Mouse (Mus musculus) limb, embryonic 15.5 days (tissue): ENCODE results near the gene Mrps5. TPM values are rescaled to one million over a fixed set of nuclear protein-coding genes. Genes with fewer than 3 reads are reported as not detected.
"Not testable (repeated sequence)": the region's sequence is repeated elsewhere in the genome, so short reads cannot be mapped to it uniquely, and the experiment has no call there.

Experiments
- ATAC-seq: fragments of 200-750 bp; cut with Nextera tagmentation; 2 replicates; pipeline ENCODE4 v1.8.0; 2017; ENCODE audit warnings: low read depth, moderate TSS enrichment; ENCODE audit not compliant: insufficient number of reproducible peaks, low FRiP score, low TSS enrichment
- H3K27ac ChIP-seq: fragments of 300-500 bp; sonication (generic); 2 replicates; pipeline ENCODE4 v1.5.1; 2015; ENCODE audit warnings: moderate library complexity, mild to moderate bottlenecking, inconsistent platforms
- H3K27me3 ChIP-seq: fragments of 300-500 bp; sonication (generic); 2 replicates; pipeline ENCODE4 v1.6.1; 2015; ENCODE audit warnings: inconsistent platforms
- H3K36me3 ChIP-seq: fragments of 300-500 bp; sonication (generic); 2 replicates; pipeline ENCODE4 v1.6.1; 2015; ENCODE audit warnings: inconsistent platforms
- H3K4me1 ChIP-seq: fragments of 300-500 bp; sonication (generic); 2 replicates; pipeline ENCODE4 v1.6.1; 2015; ENCODE audit warnings: inconsistent platforms
- H3K4me2 ChIP-seq: fragments of 300-500 bp; sonication (generic); 2 replicates; pipeline ENCODE4 v1.6.1; 2015; ENCODE audit warnings: mild to moderate bottlenecking, inconsistent platforms
- H3K4me3 ChIP-seq: fragments of 300-500 bp; sonication (generic); 2 replicates; pipeline ENCODE4 v1.5.1; 2015; ENCODE audit warnings: mild to moderate bottlenecking, inconsistent platforms
- H3K9ac ChIP-seq: fragments of 300-500 bp; sonication (generic); 2 replicates; pipeline ENCODE4 v1.6.1; 2015; ENCODE audit warnings: inconsistent platforms
- H3K9me3 ChIP-seq: fragments of 300-500 bp; sonication (generic); 2 replicates; pipeline ENCODE4 v1.6.1; 2016; ENCODE audit warnings: inconsistent platforms
- WGBS: fragments of 180-500 bp; shearing (Covaris S2); methylation state at CpG from one replicate; pipeline ENCODE4 v1.1.7; 2015; 5-methylcytosine and 5-hydroxymethylcytosine counted together
- polyA plus RNA-seq: library from polyadenylated mRNA; unstranded; fragments of >200 nt; fragmentation: Nextera tagmentation; extraction: Ambion mirVana; gene quantifications from 2 replicates; pipeline ENCODE4 v1.2.1, GENCODE M21; 2015

The Mrps5 gene
- polyA plus RNA-seq, 1 experiment from 2014 or later: 116 TPM

- Histone ChIP-seq H3K9ac (peak overlapping the region; percentile 41), H3K4me1 (peaks cover 31% of the 10 kb centered on the region), H3K27ac (no peak overlapping the region), H3K4me2 (peak overlapping the region; percentile 64), H3K9me3 (no peaks in the 10 kb centered on the region), H3K4me3 (peak overlapping the region; percentile 67), H3K36me3 (0 out of 2 replicates have a peak, but pooled peaks cover 5% of the 10 kb centered on the region), H3K27me3 (no peaks in the 10 kb centered on the region)
- under 1% methylated on average over 24 of the region's 24 CpGs for WGBS
- ATAC-seq: peak; percentile 73
These were observed 2.6 kb upstream of the Mrps5 start for GRCm38 (mm10) chr2:127584436-127584858.

DNA sequence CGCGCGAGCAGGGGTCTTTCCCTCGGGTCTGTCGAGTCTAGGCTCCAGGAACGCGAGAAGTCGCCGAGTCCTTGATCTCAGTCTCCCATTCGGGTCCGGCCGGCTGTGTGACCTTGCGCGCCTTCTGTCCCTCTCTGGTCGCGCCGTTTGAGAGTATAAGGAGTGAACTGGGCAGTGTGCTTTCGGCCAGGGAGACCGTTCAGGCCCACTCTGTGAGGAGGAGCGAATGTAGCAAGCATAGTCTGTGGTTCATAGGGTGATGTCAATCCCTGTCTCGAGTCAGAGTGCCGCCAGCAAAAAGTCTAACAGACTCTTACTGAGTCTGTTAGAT, 457 bp downstream of the Mrps5 start:
- Histone ChIP-seq H3K36me3 (peaks cover 17% of the 10 kb centered on the region), H3K9ac (peak overlapping the region; percentile 80), H3K4me3 (peak overlapping the region; percentile 94), H3K9me3 (no peaks in the 10 kb centered on the region), H3K27me3 (no peaks in the 10 kb centered on the region), H3K4me1 (peaks cover 35% of the 10 kb centered on the region), H3K27ac (peak overlapping the region; percentile 95; the same call in 1 of the 2 replicates), H3K4me2 (peak overlapping the region; percentile 72)
- 0 out of 2 replicates have a peak, but pooled peaks have one; percentile 4 for ATAC-seq
- WGBS: under 1% methylated on average over 22 of the region's 22 CpGs

- no peak for ATAC-seq
These were observed 1.9 kb downstream of the Mrps5 start for GRCm38 (mm10) chr2:127588897-127589296.

DNA sequence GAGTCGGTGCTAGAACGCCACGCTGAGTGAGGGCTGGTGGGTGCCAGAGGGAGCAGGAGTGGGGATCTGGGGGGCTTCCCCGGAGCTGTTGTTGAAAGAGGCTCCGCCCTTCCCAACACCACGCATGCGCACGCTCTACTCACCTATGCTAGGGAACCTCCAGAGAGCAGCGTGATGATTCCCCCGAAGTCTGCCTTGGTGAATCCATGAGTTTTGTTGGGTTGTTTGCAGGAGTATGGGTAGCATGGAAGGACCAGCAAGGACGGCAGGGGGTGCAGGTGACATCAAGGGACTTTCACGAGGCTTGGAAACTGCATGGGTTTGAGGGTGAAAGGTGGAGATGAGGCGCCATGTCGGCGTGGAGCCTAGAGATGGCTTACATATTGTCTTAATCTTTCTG, 3.2 kb downstream of the Mrps5 start:
- H3K9ac ChIP-seq: peak overlapping the region; percentile 14; the same call in 1 of the 2 replicates
- peaks cover 26% of the 10 kb centered on the region for H3K4me1 ChIP-seq
- peaks cover 39% of the 10 kb centered on the region for H3K36me3 ChIP-seq
- no peaks in the 10 kb centered on the region for H3K9me3 ChIP-seq
- H3K27me3 ChIP-seq: no peaks in the 10 kb centered on the region
- H3K4me3 ChIP-seq: no peak overlapping the region
- H3K4me2 ChIP-seq: 0 out of 2 replicates have a peak overlapping the region, but pooled peaks have one; percentile 14
- WGBS: 67% methylated on average over 15 of the region's 15 CpGs
- ATAC-seq: no peak
- peak overlapping the region; percentile 22; the same call in 1 of the 2 replicates for H3K27ac ChIP-seq

More at GRCm38 (mm10) chr2:127588897-127589296, 1.9 kb downstream of the Mrps5 start:
- Histone ChIP-seq H3K27me3 (no peaks in the 10 kb centered on the region), H3K27ac (no peak overlapping the region), H3K4me1 (peaks cover 34% of the 10 kb centered on the region), H3K4me3 (no peak overlapping the region), H3K36me3 (peaks cover 26% of the 10 kb centered on the region), H3K9ac (no peak overlapping the region), H3K9me3 (no peaks in the 10 kb centered on the region), H3K4me2 (no peak overlapping the region)
- 91% methylated on average over 9 of the region's 9 CpGs for WGBS

- ATAC-seq: no peak
- H3K27me3 ChIP-seq: no peaks in the 10 kb centered on the region
- H3K4me2 ChIP-seq: no peak overlapping the region
- H3K9me3 ChIP-seq: no peaks in the 10 kb centered on the region
- H3K4me3 ChIP-seq: no peak overlapping the region
- peaks cover 26% of the 10 kb centered on the region for H3K4me1 ChIP-seq
- peaks cover 46% of the 10 kb centered on the region for H3K36me3 ChIP-seq
- 55% methylated on average over 4 of the region's 4 CpGs for WGBS
- no peak overlapping the region for H3K9ac ChIP-seq
- H3K27ac ChIP-seq: no peak overlapping the region
These were observed 3.8 kb downstream of the Mrps5 start for GRCm38 (mm10) chr2:127590840-127591239.

GRCm38 (mm10) chr2:127603383-127603782, 16.4 kb downstream of the Mrps5 start:
- not testable (repeated sequence) for H3K4me3 ChIP-seq, H3K4me1 ChIP-seq, ATAC-seq, H3K27ac ChIP-seq, H3K9ac ChIP-seq, H3K4me2 ChIP-seq, H3K27me3 ChIP-seq, H3K9me3 ChIP-seq
- WGBS: 87% methylated on average over 6 of the region's 8 CpGs
- peaks cover 75% of the 10 kb centered on the region for H3K36me3 ChIP-seq

- H3K27me3 ChIP-seq: no peaks in the 10 kb centered on the region
- WGBS: 100% methylated on average over 3 of the region's 3 CpGs
- H3K36me3 ChIP-seq: peaks cover 57% of the 10 kb centered on the region
- no peak overlapping the region for H3K4me3 ChIP-seq
- ATAC-seq: no peak
- H3K9me3 ChIP-seq: no peaks in the 10 kb centered on the region
- no peak overlapping the region for H3K9ac ChIP-seq
- peaks cover 6% of the 10 kb centered on the region; the same call in 1 of the 2 replicates for H3K4me1 ChIP-seq
- H3K4me2 ChIP-seq: no peak overlapping the region
- H3K27ac ChIP-seq: no peak overlapping the region
These were observed 18.2 kb downstream of the Mrps5 start for GRCm38 (mm10) chr2:127605203-127605602.

GRCm38 (mm10) chr2:127608234-127608633, 21.2 kb downstream of the Mrps5 start:
- Histone ChIP-seq H3K4me1 (peaks cover 6% of the 10 kb centered on the region; the same call in 1 of the 2 replicates), H3K4me2 (no peak overlapping the region), H3K36me3 (peaks cover 28% of the 10 kb centered on the region), H3K4me3 (no peak overlapping the region), H3K9ac (no peak overlapping the region), H3K9me3 (no peaks in the 10 kb centered on the region), H3K27me3 (no peaks in the 10 kb centered on the region), H3K27ac (no peak overlapping the region)
- ATAC-seq: no peak
- WGBS: 45% methylated on average over 3 of the region's 3 CpGs

DNA sequence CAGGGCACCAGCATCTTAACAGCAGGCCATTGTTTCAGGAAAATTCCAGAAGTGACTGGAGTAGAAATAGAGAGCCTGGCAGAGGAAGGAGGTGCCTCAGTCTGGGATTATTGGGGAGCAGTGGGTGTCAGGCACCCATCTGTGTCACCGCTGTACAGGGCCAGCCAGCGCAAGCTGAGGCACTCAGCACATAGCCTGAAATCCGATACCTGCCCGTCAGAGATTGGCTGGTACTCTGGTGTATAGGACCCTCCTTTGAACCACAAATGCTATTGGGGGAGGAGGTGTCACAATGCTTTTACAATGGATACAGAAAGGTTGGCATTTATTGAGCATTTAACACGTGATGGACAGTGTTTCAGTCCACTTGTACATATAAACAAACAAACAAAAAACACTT, 22.0 kb downstream of the Mrps5 start:
- WGBS: 3% methylated on average over 5 of the region's 5 CpGs
- Histone ChIP-seq H3K27ac (no peak overlapping the region), H3K4me3 (no peak overlapping the region), H3K36me3 (peaks cover 23% of the 10 kb centered on the region), H3K9ac (no peak overlapping the region), H3K4me1 (peaks cover 6% of the 10 kb centered on the region; the same call in 1 of the 2 replicates), H3K27me3 (no peaks in the 10 kb centered on the region), H3K9me3 (no peaks in the 10 kb centered on the region), H3K4me2 (no peak overlapping the region)
- ATAC-seq: no peak

DNA sequence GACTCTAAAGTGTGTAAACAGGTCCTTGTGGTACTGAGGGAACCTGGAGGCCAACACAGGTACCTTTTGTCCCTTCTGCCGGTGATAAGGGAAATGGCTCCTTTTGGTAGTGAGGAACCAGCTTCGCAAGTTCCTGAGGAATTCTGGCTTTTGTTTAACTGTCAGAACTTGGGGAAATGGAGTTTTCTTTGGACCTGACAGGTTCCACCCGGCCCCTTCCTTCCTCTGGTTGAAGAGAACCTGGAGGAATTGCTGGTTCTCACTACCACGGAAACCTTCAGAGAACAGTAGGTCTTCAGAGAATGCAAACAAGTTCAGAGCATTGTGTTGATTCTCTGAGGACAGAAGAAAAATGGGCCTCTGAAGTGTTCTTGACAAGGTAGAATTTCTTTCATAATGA, 24.4 kb downstream of the Mrps5 start:
- Histone ChIP-seq H3K4me1 (peaks cover 6% of the 10 kb centered on the region; the same call in 1 of the 2 replicates), H3K27ac (no peak overlapping the region), H3K9me3 (no peaks in the 10 kb centered on the region), H3K4me2 (no peak overlapping the region), H3K36me3 (no peaks in the 10 kb centered on the region; the same call in 1 of the 2 replicates), H3K27me3 (no peaks in the 10 kb centered on the region), H3K9ac (no peak overlapping the region), H3K4me3 (no peak overlapping the region)
- 67% methylated on average over 4 of the region's 4 CpGs for WGBS
- ATAC-seq: no peak

GRCm38 (mm10) chr2:127612288-127612687, 25.3 kb downstream of the Mrps5 start:
- Histone ChIP-seq H3K27me3 (no peaks in the 10 kb centered on the region), H3K9ac (no peak overlapping the region), H3K4me3 (no peak overlapping the region), H3K9me3 (no peaks in the 10 kb centered on the region), H3K4me1 (peaks cover 6% of the 10 kb centered on the region; the same call in 1 of the 2 replicates), H3K4me2 (no peak overlapping the region), H3K36me3 (no peaks in the 10 kb centered on the region), H3K27ac (no peak overlapping the region)
- 86% methylated on average over 4 of the region's 4 CpGs for WGBS
- no peak for ATAC-seq

GRCm38 (mm10) chr2:127619311-127619710, 32.3 kb downstream of the Mrps5 start:
- 74% methylated on average over 3 of the region's 3 CpGs for WGBS
- Histone ChIP-seq H3K4me2 (no peak overlapping the region), H3K9ac (no peak overlapping the region), H3K27me3 (no peaks in the 10 kb centered on the region), H3K4me3 (no peak overlapping the region), H3K4me1 (no peaks in the 10 kb centered on the region), H3K27ac (no peak overlapping the region), H3K36me3 (no peaks in the 10 kb centered on the region), H3K9me3 (no peaks in the 10 kb centered on the region)
- no peak for ATAC-seq

- Histone ChIP-seq H3K4me3 (no peak overlapping the region), H3K27me3 (no peaks in the 10 kb centered on the region), H3K27ac (no peak overlapping the region), H3K4me2 (no peak overlapping the region), H3K4me1 (no peaks in the 10 kb centered on the region), H3K36me3 (no peaks in the 10 kb centered on the region), H3K9me3 (no peaks in the 10 kb centered on the region), H3K9ac (no peak overlapping the region)
- ATAC-seq: no peak
- 42% methylated on average over 3 of the region's 3 CpGs for WGBS
These were observed 35.0 kb downstream of the Mrps5 start for GRCm38 (mm10) chr2:127622065-127622464.
